Mouse (Mus musculus): Measurements from ENCODE around the gene Pde2a.

Pde2a gene

GRCm38 (mm10) chr7:101403831-101404230, 17.7 kb upstream of the Pde2a start:
- DNase-seq (ENCODE audit: low read depth, low spot score): no peak

GRCm38 (mm10) chr7:101410267-101410936, 11.1 kb upstream of the Pde2a start, which contains the start of gene Gm45837:
Gene Gm45837, plus strand, starts transcription at chr7:101410886.
- no peak for DNase-seq (ENCODE audit: low read depth, low spot score)

GRCm38 (mm10) chr7:101412796-101413195, 8.7 kb upstream of the Pde2a start:
- peak; percentile 81 for DNase-seq (ENCODE audit: low read depth, low spot score)

- peak; percentile 35 for DNase-seq (ENCODE audit: low read depth, low spot score)
These were observed 7.3 kb upstream of the Pde2a start for GRCm38 (mm10) chr7:101414209-101414608.

GRCm38 (mm10) chr7:101414661-101415511, 6.6 kb upstream of the Pde2a start:
- no peak for DNase-seq (ENCODE audit: low read depth, low spot score)

- DNase-seq (ENCODE audit: low read depth, low spot score): no peak
These were observed 5.9 kb upstream of the Pde2a start for GRCm38 (mm10) chr7:101415512-101416100.

GRCm38 (mm10) chr7:101416391-101416790, 5.1 kb upstream of the Pde2a start:
- no peak for DNase-seq (ENCODE audit: low read depth, low spot score)

- peak; percentile 43 for DNase-seq (ENCODE audit: low read depth, low spot score)
These were observed 2.3 kb upstream of the Pde2a start for GRCm38 (mm10) chr7:101419013-101419770.

GRCm38 (mm10) chr7:101422069-101422468, 578 bp downstream of the Pde2a start:
- no peak for DNase-seq (ENCODE audit: low read depth, low spot score)

- DNase-seq (ENCODE audit: low read depth, low spot score): no peak
These were observed 1.2 kb downstream of the Pde2a start for GRCm38 (mm10) chr7:101422646-101423045.

GRCm38 (mm10) chr7:101423970-101424369, 2.5 kb downstream of the Pde2a start:
- no peak for DNase-seq (ENCODE audit: low read depth, low spot score)

GRCm38 (mm10) chr7:101426692-101427091, 5.2 kb downstream of the Pde2a start:
- DNase-seq (ENCODE audit: low read depth, low spot score): no peak

- DNase-seq (ENCODE audit: low read depth, low spot score): peak; percentile 47
These were observed 6.2 kb downstream of the Pde2a start for GRCm38 (mm10) chr7:101427736-101428135.

GRCm38 (mm10) chr7:101435038-101435437, 13.5 kb downstream of the Pde2a start:
- no peak for DNase-seq (ENCODE audit: low read depth, low spot score)

- DNase-seq (ENCODE audit: low read depth, low spot score): no peak
These were observed 16.4 kb downstream of the Pde2a start for GRCm38 (mm10) chr7:101437876-101438275.

GRCm38 (mm10) chr7:101443093-101443492, 21.6 kb downstream of the Pde2a start:
- no peak for DNase-seq (ENCODE audit: low read depth, low spot score)

- DNase-seq (ENCODE audit: low read depth, low spot score): no peak
These were observed 22.7 kb downstream of the Pde2a start for GRCm38 (mm10) chr7:101444211-101444610.

GRCm38 (mm10) chr7:101449855-101450254, 28.4 kb downstream of the Pde2a start:
- no peak for DNase-seq (ENCODE audit: low read depth, low spot score)

- DNase-seq (ENCODE audit: low read depth, low spot score): peak; percentile 84
These were observed 29.2 kb downstream of the Pde2a start for GRCm38 (mm10) chr7:101450422-101451401.

- no peak for DNase-seq (ENCODE audit: low read depth, low spot score)
These were observed 31.2 kb downstream of the Pde2a start for GRCm38 (mm10) chr7:101452669-101453068.

Data from CD4-positive helper T cell, adult 2 months (primary cell).